Mouse (Mus musculus): ENCODE results near the gene Cldn5. TPM values are rescaled to one million over a fixed set of nuclear protein-coding genes. Genes with fewer than 3 reads are reported as not detected.
A peak's percentile ranks its signal among the peaks of the same experiment; 100 is the strongest.

The Cldn5 gene
- polyA plus RNA-seq, 1 experiment: 15.2 TPM

DNA sequence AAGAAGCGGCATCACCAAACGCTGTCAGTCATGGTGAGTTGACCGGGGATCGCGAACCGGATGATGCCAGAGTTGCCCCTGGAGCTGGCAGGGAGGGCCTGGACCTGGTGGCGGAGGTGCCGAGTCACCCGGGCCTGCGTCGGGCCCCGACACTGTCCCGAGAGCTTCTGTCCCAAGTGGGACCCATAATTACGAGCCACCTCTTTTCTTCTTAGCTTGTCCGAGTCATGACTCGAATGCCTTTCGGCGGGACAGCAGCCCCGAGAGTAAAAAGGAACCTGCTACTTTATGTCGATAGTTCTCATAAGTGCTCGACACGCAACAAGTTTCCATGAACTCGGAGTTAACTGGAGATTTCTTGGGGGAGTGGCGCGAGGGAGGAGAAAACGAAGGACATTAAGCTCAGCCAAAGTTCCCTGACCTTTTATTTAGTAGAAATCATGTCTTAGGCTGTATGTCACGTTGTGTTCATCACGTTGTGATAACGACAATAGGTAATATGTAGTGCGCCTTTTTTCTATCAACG, 35.8 kb downstream of the Cldn5 start:
- no peaks in the 10 kb centered on the region for H3K27me3 ChIP-seq (ENCODE audit: control insufficient read depth, insufficient read depth, low read length)
- H3K4me1 ChIP-seq (replicated peaks; ENCODE audit: control insufficient read depth, insufficient read depth, low read length): peaks cover 7% of the 10 kb centered on the region
- TF ChIP-seq CTCF (IDR thresholded peaks at IDR 0.05; ENCODE audit: borderline replicate concordance, control insufficient read depth, extremely low read depth, insufficient read depth, low read length, poor library complexity) (no peak), POLR2A (IDR thresholded peaks at IDR 0.05; ENCODE audit: control insufficient read depth, extremely low read depth, insufficient read depth, low read length, poor library complexity) (no peak)
- whole genome bisulfite sequencing: 1% methylated on average over 31 of the region's 31 CpGs
- DNase-seq: no peak
- peaks cover 18% of the 10 kb centered on the region for H3K36me3 ChIP-seq (ENCODE audit: control insufficient read depth, insufficient read depth, low read length)
- H3K27ac ChIP-seq (ENCODE audit: control insufficient read depth, insufficient read depth, low read length): no peak overlapping the region; the same call in 1 of the 2 replicates
- peak overlapping the region; percentile 68 for H3K4me3 ChIP-seq (ENCODE audit: control insufficient read depth, insufficient read depth, low read length)

DNA sequence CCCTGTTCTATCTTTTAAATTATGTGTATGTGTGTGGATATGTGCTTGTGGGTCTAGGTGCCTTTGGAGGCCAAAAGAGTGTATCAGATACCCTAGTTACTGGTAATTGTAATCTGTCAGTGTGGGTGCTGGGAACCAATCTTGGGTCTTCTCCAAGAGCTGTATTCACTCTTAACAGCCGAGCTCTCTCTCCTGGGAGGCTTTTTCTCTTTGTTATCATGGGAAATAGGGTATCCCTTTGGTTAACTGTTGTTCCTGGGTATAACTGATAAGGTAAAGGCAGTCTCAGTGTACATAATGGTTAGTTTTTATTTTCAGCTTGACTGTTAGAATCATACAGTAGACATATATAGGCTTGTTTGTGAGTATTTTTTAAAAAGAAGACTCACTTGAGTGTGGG, 45.7 kb downstream of the Cldn5 start:
- Histone ChIP-seq H3K4me1 (replicated peaks; ENCODE audit: control insufficient read depth, insufficient read depth, low read length) (no peaks in the 10 kb centered on the region), H3K4me3 (ENCODE audit: control insufficient read depth, insufficient read depth, low read length) (no peak overlapping the region), H3K36me3 (ENCODE audit: control insufficient read depth, insufficient read depth, low read length) (peaks cover 92% of the 10 kb centered on the region), H3K27me3 (ENCODE audit: control insufficient read depth, insufficient read depth, low read length) (no peaks in the 10 kb centered on the region), H3K27ac (ENCODE audit: control insufficient read depth, insufficient read depth, low read length) (no peak overlapping the region)
- TF ChIP-seq POLR2A (IDR thresholded peaks at IDR 0.05; ENCODE audit: control insufficient read depth, extremely low read depth, insufficient read depth, low read length, poor library complexity) (no peak), CTCF (IDR thresholded peaks at IDR 0.05; ENCODE audit: borderline replicate concordance, control insufficient read depth, extremely low read depth, insufficient read depth, low read length, poor library complexity) (no peak)
- no peak for DNase-seq
- 97% methylated on average over 1 of the region's 1 CpGs for WGBS

DNA sequence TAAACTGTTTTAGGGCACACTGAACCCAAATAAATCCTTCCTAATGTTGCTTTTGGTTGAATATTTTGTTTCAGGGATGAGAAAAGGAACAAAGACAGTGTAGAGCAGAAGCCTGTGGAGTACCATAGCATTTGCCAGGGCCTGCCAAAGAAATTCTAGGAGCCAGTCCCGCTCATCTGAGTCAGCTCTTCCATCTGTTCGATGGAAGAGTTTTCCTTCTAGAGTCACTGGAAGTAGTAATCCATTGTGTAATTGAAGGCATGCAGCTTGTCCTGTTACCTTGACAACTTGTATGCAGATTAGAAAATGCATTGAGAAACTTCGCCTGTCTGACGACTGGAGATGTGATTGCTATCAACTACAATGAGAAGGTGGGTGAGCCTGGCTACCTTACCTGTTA, 46.3 kb downstream of the Cldn5 start:
- Histone ChIP-seq H3K36me3 (ENCODE audit: control insufficient read depth, insufficient read depth, low read length) (peaks cover 97% of the 10 kb centered on the region), H3K4me3 (ENCODE audit: control insufficient read depth, insufficient read depth, low read length) (no peak overlapping the region), H3K27me3 (ENCODE audit: control insufficient read depth, insufficient read depth, low read length) (no peaks in the 10 kb centered on the region), H3K27ac (ENCODE audit: control insufficient read depth, insufficient read depth, low read length) (no peak overlapping the region), H3K4me1 (replicated peaks; ENCODE audit: control insufficient read depth, insufficient read depth, low read length) (no peaks in the 10 kb centered on the region)
- 94% methylated on average over 4 of the region's 4 CpGs for WGBS
- TF ChIP-seq CTCF (IDR thresholded peaks at IDR 0.05; ENCODE audit: borderline replicate concordance, control insufficient read depth, extremely low read depth, insufficient read depth, low read length, poor library complexity) (no peak), POLR2A (IDR thresholded peaks at IDR 0.05; ENCODE audit: control insufficient read depth, extremely low read depth, insufficient read depth, low read length, poor library complexity) (no peak)
- DNase-seq: no peak

Other genes with a start within 250 kb of the Cldn5 start
- gene Tbx1, start 186.2 kb upstream of the Cldn5 start, polyA plus RNA-seq (2012; rRNA removed): 0.49 and 1.4 TPM in 2 replicates
- gene Gp1bb, start 154.4 kb upstream of the Cldn5 start, polyA plus RNA-seq (2012; rRNA removed): 1.1 TPM in 2 replicates
- 0.88 and 0.93 TPM in 2 replicates for gene Gm49601, start 150.4 kb upstream of the Cldn5 start, polyA plus RNA-seq (2012; rRNA removed)
- gene Sept5, start 146.9 kb upstream of the Cldn5 start, polyA plus RNA-seq (2012; rRNA removed): 2.4 and 3.6 TPM in 2 replicates
- gene Ufd1, start 34.9 kb downstream of the Cldn5 start, polyA plus RNA-seq (2012; rRNA removed): 45.5 and 47.3 TPM in 2 replicates
- gene Cdc45, start 35.1 kb downstream of the Cldn5 start, polyA plus RNA-seq (2012; rRNA removed): 67.6 and 80.8 TPM in 2 replicates
- gene 2510002D24Rik, start 59.7 kb downstream of the Cldn5 start, polyA plus RNA-seq (2012; rRNA removed): 61.5 and 78.3 TPM in 2 replicates
- gene Gm28539, start 59.7 kb downstream of the Cldn5 start, polyA plus RNA-seq (2012; rRNA removed): not detected in 2 replicates
- 14.2 and 15.6 TPM in 2 replicates for gene Mrpl40, start 100.0 kb downstream of the Cldn5 start, polyA plus RNA-seq (2012; rRNA removed)
- 124 and 125 TPM in 2 replicates for gene Hira, start 100.2 kb downstream of the Cldn5 start, polyA plus RNA-seq (2012; rRNA removed)